Mouse (Mus musculus) CH12.LX (cell line): ENCODE measurements at regions not wholly inside any gene's neighbourhood (a gene's known extent, or its start where the extent isn't known, plus 50 kb on each side); places are given as distances from the start of the nearest gene placed in this dataset.

Source experiments
- DNase-seq: peaks from one replicate; pipeline ENCODE4 v3.0.0-alpha.2; 2013; ENCODE audit errors: extremely low read depth
- H3K27ac ChIP-seq: 2 replicates; pipeline ENCODE4 v1.5.1; 2012; ENCODE audit warnings: low read depth, mild to moderate bottlenecking, control low read depth, moderate library complexity; ENCODE audit not compliant: insufficient read depth
- H3K27me3 ChIP-seq: replicated peaks from 2 replicates; pipeline ENCODE3; 2012; ENCODE audit warnings: inconsistent platforms
- H3K36me3 ChIP-seq, 2 experiments: replicated peaks in 1 of 2; 2 replicates each; pipeline versions ENCODE3 to v1.6.1; 2012; ENCODE audit warnings: inconsistent platforms in 1 of 2, low read length in 1 of 2, mild to moderate bottlenecking in 1 of 2, mixed read lengths in 1 of 2, moderate library complexity in 1 of 2; ENCODE audit not compliant: control insufficient read depth in 1 of 2, insufficient read depth in 1 of 2
- H3K4me1 ChIP-seq, 2 experiments: 2 replicates each; pipeline ENCODE4 v1.6.1; 2012; ENCODE audit warnings: inconsistent platforms in 1 of 2, moderate library complexity in 1 of 2; ENCODE audit not compliant: insufficient read depth in 2 of 2, control insufficient read depth in 1 of 2
- H3K4me2 ChIP-seq: 2 replicates; pipeline ENCODE4 v1.6.1; 2012; ENCODE audit warnings: low read depth, mild to moderate bottlenecking, control low read depth; ENCODE audit not compliant: poor library complexity, insufficient read depth, severe bottlenecking
- H3K4me3 ChIP-seq, 3 experiments: fragments of 150-350 bp in 1 of 3; sonication (generic) in 1 of 3; replicated peaks in 1 of 3; 2 replicates each; pipeline versions ENCODE3 to v1.5.1; 2011 to 2012; ENCODE audit warnings: low read depth in 2 of 3, low read length in 2 of 3, mild to moderate bottlenecking in 2 of 3, moderate library complexity in 2 of 3, control low read depth in 1 of 3, improper control_type of control experiment in 1 of 3, inconsistent platforms in 1 of 3, mixed read lengths in 1 of 3; ENCODE audit not compliant: poor library complexity in 1 of 3
- H3K79me2 ChIP-seq: replicated peaks from 2 replicates; pipeline ENCODE4 v1.6.1; 2012; ENCODE audit warnings: mild to moderate bottlenecking, moderate library complexity; ENCODE audit not compliant: control insufficient read depth, poor library complexity, insufficient read depth, severe bottlenecking; ENCODE audit errors: extremely low read depth
- H3K9ac ChIP-seq: 2 replicates; pipeline ENCODE4 v1.6.1; 2012; ENCODE audit warnings: low read depth, mild to moderate bottlenecking, control low read depth, moderate library complexity; ENCODE audit not compliant: insufficient read depth
- H3K9me3 ChIP-seq: replicated peaks from 2 replicates; pipeline ENCODE3; 2012; ENCODE audit warnings: low read length, inconsistent platforms, mixed read lengths
- CTCF ChIP-seq, 2 experiments: IDR thresholded peaks in 1 of 2; conservative IDR thresholded peaks in 1 of 2; 2 replicates each; pipeline ENCODE4 v1.5.1; 2011 to 2012; ENCODE audit warnings: low read depth in 2 of 2, low read length in 2 of 2, improper control_type of control experiment in 1 of 2, inconsistent platforms in 1 of 2, mild to moderate bottlenecking in 1 of 2, moderate library complexity in 1 of 2
- E2F4 ChIP-seq: IDR thresholded peaks from 2 replicates; pipeline ENCODE4 v1.6.1; 2011; ENCODE audit warnings: low read depth, low read length, improper control_type of control experiment; ENCODE audit not compliant: insufficient replicate concordance
- ELF1 ChIP-seq: IDR thresholded peaks from 2 replicates; pipeline ENCODE4 v1.6.1; 2014; ENCODE audit warnings: low read depth, mild to moderate bottlenecking, inconsistent platforms, low read length, improper control_type of control experiment
- EP300 ChIP-seq: IDR thresholded peaks from 2 replicates; pipeline ENCODE4 v1.6.1; 2011; ENCODE audit warnings: low read length, improper control_type of control experiment
- GABPA ChIP-seq: IDR thresholded peaks from 2 replicates; pipeline ENCODE4 v1.6.1; 2012; ENCODE audit warnings: low read depth, low read length, improper control_type of control experiment, inconsistent platforms; ENCODE audit not compliant: insufficient replicate concordance
- HCFC1 ChIP-seq: IDR thresholded peaks from 2 replicates; pipeline ENCODE4 v1.6.1; 2012; ENCODE audit warnings: low read depth, mild to moderate bottlenecking, inconsistent platforms, low read length, improper control_type of control experiment
- JUN ChIP-seq: IDR thresholded peaks from 2 replicates; pipeline ENCODE4 v1.6.1; 2011; ENCODE audit warnings: low read depth, mild to moderate bottlenecking, low read length, improper control_type of control experiment, moderate library complexity; ENCODE audit not compliant: insufficient read depth
- JUND ChIP-seq: conservative IDR thresholded peaks from 2 replicates; pipeline ENCODE4 v1.6.1; 2011; ENCODE audit warnings: low read depth, low read length, improper control_type of control experiment
- KAT2A ChIP-seq: IDR thresholded peaks from 2 replicates; pipeline ENCODE4 v1.6.1; 2012; ENCODE audit warnings: low read length, improper control_type of control experiment, inconsistent platforms; ENCODE audit not compliant: insufficient replicate concordance
- MAZ ChIP-seq: IDR thresholded peaks from 2 replicates; pipeline ENCODE4 v1.6.1; 2012; ENCODE audit warnings: low read depth, mild to moderate bottlenecking, inconsistent platforms, low read length, improper control_type of control experiment, moderate library complexity
- MEF2A ChIP-seq: IDR thresholded peaks from 2 replicates; pipeline ENCODE4 v1.6.1; 2014; ENCODE audit warnings: low read depth, mild to moderate bottlenecking, inconsistent platforms, low read length, improper control_type of control experiment, borderline replicate concordance
- MXI1 ChIP-seq: IDR thresholded peaks from 2 replicates; pipeline ENCODE4 v1.6.1; 2011; ENCODE audit warnings: mild to moderate bottlenecking, low read depth, low read length, improper control_type of control experiment
- MYC ChIP-seq: IDR thresholded peaks from 2 replicates; pipeline ENCODE4 v1.6.1; 2011; ENCODE audit warnings: low read depth, mild to moderate bottlenecking, improper control_type of control experiment, low read length
- NRF1 ChIP-seq: IDR thresholded peaks from 2 replicates; pipeline ENCODE4 v1.6.1; 2014; ENCODE audit warnings: low read depth, mild to moderate bottlenecking, inconsistent platforms, low read length, improper control_type of control experiment, moderate library complexity
- PAX5 ChIP-seq: IDR thresholded peaks from 2 replicates; pipeline ENCODE4 v1.6.1; 2012; ENCODE audit warnings: low read length, inconsistent platforms, mixed read lengths
- POLR2A ChIP-seq: IDR thresholded peaks from 2 replicates; pipeline ENCODE4 v1.6.1; 2011; ENCODE audit warnings: low read depth, mild to moderate bottlenecking, improper control_type of control experiment, low read length
- RAD21 ChIP-seq: IDR thresholded peaks from 2 replicates; pipeline ENCODE4 v1.6.1; 2011; ENCODE audit warnings: low read depth, mild to moderate bottlenecking, low read length, improper control_type of control experiment, moderate library complexity
- RCOR1 ChIP-seq: conservative IDR thresholded peaks from 2 replicates; pipeline ENCODE4 v1.6.1; 2012; ENCODE audit warnings: low read depth, mild to moderate bottlenecking, inconsistent platforms, low read length, improper control_type of control experiment
- SIN3A ChIP-seq: IDR thresholded peaks from 2 replicates; pipeline ENCODE4 v1.6.1; 2012; ENCODE audit warnings: low read length, improper control_type of control experiment, inconsistent platforms
- TCF12 ChIP-seq: IDR thresholded peaks from 2 replicates; pipeline ENCODE4 v1.6.1; 2014; ENCODE audit warnings: low read depth, mild to moderate bottlenecking, inconsistent platforms, low read length, improper control_type of control experiment
- UBTF ChIP-seq: IDR thresholded peaks from 2 replicates; pipeline ENCODE4 v1.6.1; 2012; ENCODE audit warnings: low read depth, mild to moderate bottlenecking, inconsistent platforms, low read length, improper control_type of control experiment, moderate library complexity
- USF1 ChIP-seq: IDR thresholded peaks from 2 replicates; pipeline ENCODE4 v1.6.1; 2014; ENCODE audit warnings: low read depth, mild to moderate bottlenecking, inconsistent platforms, low read length, improper control_type of control experiment
- USF2 ChIP-seq: conservative IDR thresholded peaks from 2 replicates; pipeline ENCODE4 v1.6.1; 2011; ENCODE audit warnings: low read depth, low read length, improper control_type of control experiment
- ZC3H11A ChIP-seq: IDR thresholded peaks from 2 replicates; pipeline ENCODE4 v1.6.1; 2012; ENCODE audit warnings: low read depth, mild to moderate bottlenecking, inconsistent platforms, low read length, improper control_type of control experiment
- ZKSCAN1 ChIP-seq: IDR thresholded peaks from 2 replicates; pipeline ENCODE4 v1.6.1; 2012; ENCODE audit warnings: low read depth, inconsistent platforms, low read length, improper control_type of control experiment, borderline replicate concordance
- ZMIZ1 ChIP-seq: IDR thresholded peaks from 2 replicates; pipeline ENCODE4 v1.6.1; 2012; ENCODE audit warnings: low read depth, mild to moderate bottlenecking, inconsistent platforms, low read length, improper control_type of control experiment
- dilution Hi-C: fragments of 300-500 bp; cut with MboI; formaldehyde crosslinking; loops from 2 replicates; pipeline ENCODE4 v1.14.3; 2020; ENCODE audit warnings: low sequenced_read_pairs; ENCODE audit not compliant: extremely low pct_unique_long_range_greater_than_20kb, extremely low pct_ligation_motif_present
- in situ Hi-C: fragments of 300-500 bp; cut with MboI; formaldehyde crosslinking; loops from 3 replicates; pipeline ENCODE4 v1.14.3; 2019; ENCODE audit warnings: low sequenced_read_pairs, low pct_ligation_motif_present, low pct_unique_long_range_greater_than_20kb, mixed read lengths

DNA sequence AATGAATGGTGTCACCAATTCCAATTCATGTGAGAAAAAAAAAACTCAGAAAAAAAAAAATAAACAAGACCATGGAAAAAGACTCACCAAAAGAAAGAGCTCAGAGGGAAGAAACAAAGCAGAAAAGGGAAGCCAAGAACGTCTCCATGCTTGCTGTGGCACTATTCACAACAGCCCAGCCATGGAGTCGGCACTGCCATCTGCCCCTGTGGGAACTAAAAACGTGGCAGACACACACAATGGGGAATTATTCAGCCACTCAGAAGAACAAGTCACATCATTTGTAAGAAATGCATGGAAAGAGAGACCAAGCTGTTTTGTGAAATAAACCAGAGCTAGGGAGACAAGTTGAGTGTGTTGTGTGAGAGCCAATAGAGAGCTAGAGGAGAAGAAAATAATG is 74.9 kb upstream of the Poc5 start:
- in situ Hi-C loops (no loop called here), dilution Hi-C loops (no loop called here)

DNA sequence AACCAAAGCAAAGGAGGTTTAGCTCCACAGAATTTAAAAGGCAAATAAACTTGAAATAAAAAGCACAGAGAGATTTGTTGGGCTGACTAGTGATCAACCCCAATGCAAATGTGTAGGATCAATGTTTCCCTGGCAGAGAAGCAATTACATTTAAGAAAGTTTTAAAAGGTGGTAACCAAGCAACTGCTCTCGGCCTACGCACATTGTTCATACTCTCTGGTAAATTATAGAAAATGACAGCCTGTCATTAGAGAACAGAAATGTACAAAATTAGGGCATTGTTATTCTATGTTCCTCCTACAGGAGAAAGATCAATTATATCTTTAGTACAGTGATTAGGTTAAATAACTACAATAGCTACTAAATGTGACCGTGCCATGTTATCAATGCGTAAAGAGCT is 85.6 kb upstream of the Poc5 start:
- in situ Hi-C loops (no loop called here), dilution Hi-C loops (no loop called here)
- Histone ChIP-seq H3K9ac (no peak overlapping the region), H3K9me3 (peaks cover 5% of the 10 kb centered on the region), H3K27me3 (no peaks in the 10 kb centered on the region), H3K36me3 (no peaks in the 10 kb centered on the region), H3K79me2 (no peaks in the 10 kb centered on the region), H3K27ac (no peak overlapping the region), H3K4me3 (no peak overlapping the region), H3K4me1 (no peaks in the 10 kb centered on the region), H3K4me2 (no peak overlapping the region)
- TF ChIP-seq MYC (no peak), HCFC1 (no peak), EP300 (no peak), CTCF (conservative IDR thresholded peaks at IDR 0.05 in 1 of 2, IDR thresholded peaks at IDR 0.05 in 1 of 2; ENCODE audit: low read depth in 2 of 2, low read length in 2 of 2) (no peak), JUN (no peak)
- DNase-seq = no peak

More for the DNA sequence above, 74.9 kb upstream of the Poc5 start:
- Histone ChIP-seq H3K4me3 (no peak overlapping the region), H3K36me3 (no peaks in the 10 kb centered on the region), H3K27ac (no peak overlapping the region), H3K79me2 (no peaks in the 10 kb centered on the region), H3K4me2 (no peak overlapping the region), H3K9me3 (no peaks in the 10 kb centered on the region), H3K27me3 (no peaks in the 10 kb centered on the region), H3K4me1 (no peaks in the 10 kb centered on the region), H3K9ac (no peak overlapping the region)
- no peak for DNase-seq
- no peak for TF ChIP-seq E2F4
- TF ChIP-seq USF2 = no peak
- no peak for TF ChIP-seq ELF1
- TF ChIP-seq RAD21 = no peak
- no peak for TF ChIP-seq MAZ
- no peak for TF ChIP-seq RCOR1
- no peak for TF ChIP-seq MEF2A
- no peak for TF ChIP-seq PAX5
- no peak for TF ChIP-seq TCF12
- no peak for TF ChIP-seq SIN3A

DNA sequence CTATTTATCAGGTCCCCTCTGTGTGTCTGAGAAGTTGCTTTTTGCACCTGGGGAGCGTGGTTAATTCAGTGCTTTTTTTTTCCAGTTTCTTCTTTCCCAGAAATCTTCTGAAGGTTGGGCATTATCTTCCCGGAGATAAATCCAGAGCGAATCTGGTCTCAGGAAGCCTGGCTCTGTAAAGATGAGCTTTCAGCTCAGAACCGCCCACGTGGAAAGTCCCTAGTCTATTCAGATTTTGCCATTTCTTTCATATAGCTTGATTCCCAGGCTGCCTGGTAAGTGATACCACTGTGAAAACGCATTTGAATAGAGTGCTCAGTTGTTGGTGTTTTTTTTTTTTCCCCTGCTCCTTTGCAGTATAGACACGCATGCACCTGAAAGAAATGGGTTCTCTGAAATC is 100.3 kb upstream of the Poc5 start:
- in situ Hi-C loops (no loop called here), dilution Hi-C loops (no loop called here)
- H3K9me3 ChIP-seq = no peaks in the 10 kb centered on the region
- peaks cover 0 to 8% of the 10 kb centered on the region in 2 experiments; a peak in 1 of 4 replicates for H3K4me1 ChIP-seq
- TF ChIP-seq MAZ (no peak), POLR2A (no peak), RCOR1 (no peak), HCFC1 (no peak), UBTF (no peak), MXI1 (no peak), RAD21 (no peak), ZMIZ1 (no peak), ZKSCAN1 (no peak), E2F4 (no peak), SIN3A (no peak), NRF1 (no peak), GABPA (no peak), EP300 (no peak), JUND (no peak), USF2 (no peak), JUN (no peak), USF1 (no peak), ZC3H11A (no peak), KAT2A (no peak)
- H3K79me2 ChIP-seq = no peaks in the 10 kb centered on the region
- no peak overlapping the region for H3K4me3 ChIP-seq
- DNase-seq = no peak
- no peaks in the 10 kb centered on the region for H3K36me3 ChIP-seq
- no peak overlapping the region for H3K9ac ChIP-seq
- no peak overlapping the region for H3K27ac ChIP-seq
- peak overlapping the region; percentile 56 for H3K4me2 ChIP-seq
- no peaks in the 10 kb centered on the region for H3K27me3 ChIP-seq
